Mouse (Mus musculus) neutrophil, adult 5-6 weeks (primary cell): ENCODE data around the gene Prkn. TPM values are rescaled to one million over a fixed set of nuclear protein-coding genes. Genes with fewer than 3 reads are reported as not detected.

ENCODE experiments used
- ATAC-seq: fragments of 151-379, 151-347 bp; 2 replicates; pipeline ENCODE4 v1.8.0; 2017; ENCODE audit warnings: mild to moderate bottlenecking, moderate TSS enrichment; ENCODE audit not compliant: insufficient number of reproducible peaks, poor library complexity, low FRiP score, severe bottlenecking; ENCODE audit errors: extremely low read depth
- total RNA-seq: library from RNA; stranded (forward); fragments of 200-1000 nt; gene quantifications from 2 replicates; pipeline ENCODE4 v1.2.3, GENCODE M21; 2017

Gene Prkn
- total RNA-seq, 1 experiment from 2014 or later, result 0.12 TPM

DNA sequence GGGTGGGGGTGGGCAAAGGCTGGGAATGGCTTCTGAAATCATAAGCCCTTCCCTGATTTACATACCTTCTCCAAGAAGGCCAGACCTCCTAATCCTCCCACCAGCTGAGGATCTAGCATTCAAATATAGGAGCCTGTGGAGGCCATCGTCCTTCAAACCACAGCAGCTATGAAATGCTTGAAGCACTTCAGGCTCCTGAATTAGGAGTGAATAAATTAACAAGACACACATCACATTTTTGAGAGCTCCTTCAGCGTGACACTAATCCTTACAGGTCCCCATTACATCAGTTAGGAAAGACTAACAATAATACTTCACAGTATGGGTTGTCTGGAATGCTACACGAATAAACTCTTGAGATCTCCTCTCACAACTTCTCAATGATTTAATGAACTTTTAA, 896.3 kb downstream of the Prkn start:
- no peak for ATAC-seq

DNA sequence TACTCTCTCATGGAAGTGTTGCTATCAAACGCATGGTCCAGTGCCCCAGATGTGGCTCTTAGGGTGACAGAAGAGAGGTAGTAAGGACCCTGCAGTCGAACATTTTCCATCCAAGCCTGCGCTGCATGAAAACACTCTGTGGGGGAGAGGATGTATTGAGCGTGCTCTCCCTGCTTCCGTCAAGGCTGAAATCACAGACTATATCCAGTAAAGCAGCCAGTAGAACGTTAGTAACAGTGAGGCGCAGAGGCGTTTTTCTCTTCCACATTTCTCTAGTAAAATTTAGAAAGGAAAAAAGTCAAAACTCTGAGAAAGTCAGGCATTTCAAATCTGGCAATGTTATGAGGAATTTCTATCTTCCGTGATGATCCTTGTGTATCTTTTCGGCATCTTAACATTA, 897.7 kb downstream of the Prkn start:
- ATAC-seq, result no peak

DNA sequence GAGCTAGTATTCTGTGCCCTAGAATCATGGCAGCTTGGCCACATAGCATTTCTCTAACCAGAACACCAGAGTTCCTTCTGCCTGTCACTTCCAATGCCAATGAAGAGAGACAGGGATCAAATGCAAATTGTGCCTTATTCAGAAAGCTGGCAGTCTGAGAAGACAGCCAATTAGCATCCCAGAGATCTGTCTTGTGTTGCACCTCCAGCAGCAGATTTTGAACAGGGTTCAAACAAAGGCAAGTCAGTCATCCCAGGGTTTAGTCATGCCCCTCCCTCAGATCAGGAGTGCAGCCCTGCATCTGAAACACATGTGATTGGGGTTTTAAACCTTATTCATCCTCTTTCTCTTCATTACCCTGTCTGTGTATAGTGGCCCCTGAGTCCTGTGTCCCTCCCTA, 900.5 kb downstream of the Prkn start:
- no peak for ATAC-seq

DNA sequence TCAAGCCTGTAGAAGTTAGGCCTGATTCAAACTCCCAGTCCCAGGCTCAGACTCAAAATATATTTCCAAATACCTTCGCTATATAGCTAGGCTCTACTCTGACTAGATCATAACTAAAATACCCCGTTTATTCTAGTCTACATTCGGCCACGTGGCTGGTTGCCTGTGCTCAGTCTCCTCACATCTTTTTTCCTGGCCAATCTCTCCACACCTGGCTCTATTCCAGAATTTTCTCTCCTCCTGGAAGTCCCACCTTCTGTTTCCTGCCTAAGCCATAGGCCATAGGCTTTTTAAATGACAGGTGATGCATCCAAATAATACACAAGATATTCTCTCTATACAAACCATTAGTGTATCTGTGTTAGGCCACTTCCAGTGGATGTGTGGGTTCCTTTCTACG, 901.0 kb downstream of the Prkn start:
- no peak for ATAC-seq

DNA sequence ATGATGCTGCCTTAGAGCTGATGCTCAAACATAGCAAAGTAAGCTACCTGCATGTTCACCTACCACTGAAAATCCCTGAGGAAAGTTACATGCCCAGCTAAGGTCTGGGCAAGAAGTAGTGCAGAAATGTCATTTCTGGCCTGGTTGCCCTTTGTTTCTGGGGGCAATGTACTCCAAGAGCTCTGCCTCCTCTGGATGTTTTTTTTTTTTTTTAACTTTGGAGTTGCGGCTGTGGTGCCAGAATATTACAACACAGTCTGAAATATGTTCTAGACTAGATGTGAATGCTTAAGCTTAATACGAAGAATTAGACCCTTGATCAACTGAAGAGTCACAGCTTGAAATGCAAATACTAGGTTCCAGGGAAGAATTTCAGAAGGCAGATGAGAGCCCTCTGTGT, 911.1 kb downstream of the Prkn start:
- ATAC-seq, result no peak

DNA sequence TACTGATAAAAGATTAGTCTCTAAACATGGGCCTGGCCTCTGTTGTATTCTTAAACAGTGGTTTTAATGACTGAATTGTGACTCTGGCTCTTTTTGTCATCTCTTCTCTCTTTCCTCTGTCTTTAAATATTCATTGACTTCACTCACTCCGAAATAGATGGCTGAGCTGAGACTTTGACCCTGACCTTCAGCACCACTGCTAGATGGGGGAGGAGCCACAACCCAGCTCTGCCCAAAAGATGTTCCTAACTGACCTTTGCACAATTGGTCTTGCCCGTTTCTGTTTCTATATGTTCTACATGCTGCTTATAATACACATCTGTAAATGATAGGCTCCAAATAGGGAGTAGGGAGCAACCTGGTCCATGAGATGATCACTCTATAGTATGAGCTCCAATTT, 912.5 kb downstream of the Prkn start:
- no peak for ATAC-seq

DNA sequence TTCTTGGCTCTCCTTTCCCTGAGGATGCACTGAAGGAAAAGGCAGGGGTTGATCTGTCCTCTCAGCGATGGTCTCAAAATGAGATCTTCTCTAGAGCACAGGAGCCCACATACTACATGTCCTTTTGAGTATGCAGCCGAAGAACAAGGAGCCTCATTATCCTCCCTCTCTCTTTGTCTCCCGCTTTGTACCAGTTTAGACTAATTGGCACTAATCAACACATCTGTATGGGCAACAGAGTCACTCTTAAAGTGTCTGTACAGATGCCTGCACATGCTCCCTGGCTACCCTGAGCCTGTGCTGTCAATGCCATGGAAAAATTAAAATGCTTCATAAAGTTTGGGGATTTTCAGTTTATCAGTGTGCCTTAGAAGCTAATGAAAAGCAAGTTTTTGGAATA, 924.9 kb downstream of the Prkn start:
- no peak for ATAC-seq

DNA sequence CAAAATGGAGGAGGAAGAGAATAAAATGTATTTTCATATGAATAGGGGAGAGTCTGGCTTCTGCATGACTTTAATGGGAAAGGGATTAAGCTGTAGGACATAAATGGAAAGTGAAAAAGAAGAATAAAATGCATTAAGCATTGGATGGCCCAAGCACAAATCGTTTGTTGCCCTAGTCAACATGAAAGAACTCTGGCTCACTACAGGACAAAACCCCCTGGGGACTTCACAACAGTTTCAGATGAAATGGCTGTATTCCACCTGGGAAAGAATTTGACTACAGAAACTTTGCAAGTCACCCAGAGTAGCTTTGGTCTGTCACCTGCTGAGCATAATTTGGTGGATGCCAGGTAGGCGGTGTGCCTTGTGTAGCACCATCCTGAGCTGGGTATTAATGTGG, 925.4 kb downstream of the Prkn start:
- ATAC-seq, result no peak

DNA sequence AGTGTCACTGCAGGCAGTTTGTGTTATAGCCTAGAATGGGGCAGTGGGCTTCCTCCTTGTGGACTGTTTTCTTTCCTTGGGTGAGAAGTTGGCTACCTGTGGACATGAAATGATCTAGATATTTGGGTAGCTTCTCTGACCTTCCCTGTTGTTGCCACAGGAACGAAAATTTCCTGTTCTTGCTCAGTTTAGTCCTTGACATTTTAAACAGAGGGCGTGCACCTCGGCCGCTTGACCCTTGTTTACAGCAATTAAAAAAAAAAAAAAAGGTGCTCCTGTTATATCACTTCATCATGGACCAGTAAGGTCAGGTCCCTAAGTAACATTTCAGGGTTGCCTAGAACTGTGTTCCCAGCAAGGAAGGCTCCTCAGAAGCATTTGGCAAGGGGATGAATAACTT, 927.1 kb downstream of the Prkn start:
- ATAC-seq, result no peak

DNA sequence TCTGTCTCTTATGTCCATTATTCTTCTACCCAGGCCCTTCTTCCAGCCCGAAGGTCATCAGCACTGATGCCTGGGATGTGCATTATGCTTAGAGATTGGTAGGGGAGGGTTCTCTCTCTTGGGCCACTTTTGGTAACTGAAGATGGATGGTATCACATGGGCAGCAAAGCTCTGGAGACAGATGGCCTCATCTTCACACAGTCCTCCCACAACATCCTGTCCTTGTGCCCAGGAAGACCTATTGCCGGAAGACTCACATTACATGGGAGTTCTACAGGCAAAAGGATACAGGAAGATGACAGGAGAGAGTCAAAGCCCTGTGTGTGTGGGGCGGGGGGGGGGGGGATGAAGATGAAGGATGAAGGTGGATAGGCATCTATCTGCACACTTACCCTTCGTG, 928.2 kb downstream of the Prkn start:
- ATAC-seq, result no peak

DNA sequence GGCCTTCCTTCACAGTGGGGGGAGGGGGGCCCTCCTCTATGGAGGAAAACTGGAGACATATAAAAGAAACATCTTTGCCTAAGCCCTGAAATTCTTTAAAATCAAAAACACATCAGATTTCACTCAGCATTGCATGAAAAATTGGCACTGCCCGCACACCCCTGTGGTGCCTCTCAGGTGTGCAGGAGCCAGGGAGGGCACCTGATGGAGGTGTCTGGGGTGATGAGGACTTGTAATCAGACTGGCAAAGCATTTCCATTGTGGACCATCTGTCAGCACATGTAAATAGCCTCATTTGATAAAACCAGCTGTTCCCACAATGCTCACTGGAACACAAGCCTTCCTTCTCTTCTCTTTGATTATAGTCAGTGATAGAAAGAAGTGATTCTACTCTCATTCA, 928.8 kb downstream of the Prkn start:
- ATAC-seq, result no peak

DNA sequence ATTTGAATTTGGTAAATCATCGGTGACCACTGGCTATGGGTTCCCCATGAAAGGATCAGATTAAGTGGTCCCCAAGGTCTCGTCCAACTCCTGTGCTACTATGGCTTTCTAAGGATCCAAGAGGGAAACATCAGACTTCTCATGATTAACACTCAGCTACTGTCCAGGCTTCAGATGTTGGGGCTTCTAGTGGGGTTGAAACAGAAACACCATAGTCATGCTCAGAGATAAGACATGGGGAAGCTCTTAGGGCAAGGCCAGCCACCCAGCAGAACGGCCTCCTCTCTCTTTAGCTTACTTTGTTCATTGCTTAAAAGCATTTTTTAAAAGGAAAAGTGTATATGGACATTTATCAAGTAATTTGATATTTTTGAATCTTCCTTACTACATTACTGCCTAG, 929.3 kb downstream of the Prkn start:
- ATAC-seq, result no peak

DNA sequence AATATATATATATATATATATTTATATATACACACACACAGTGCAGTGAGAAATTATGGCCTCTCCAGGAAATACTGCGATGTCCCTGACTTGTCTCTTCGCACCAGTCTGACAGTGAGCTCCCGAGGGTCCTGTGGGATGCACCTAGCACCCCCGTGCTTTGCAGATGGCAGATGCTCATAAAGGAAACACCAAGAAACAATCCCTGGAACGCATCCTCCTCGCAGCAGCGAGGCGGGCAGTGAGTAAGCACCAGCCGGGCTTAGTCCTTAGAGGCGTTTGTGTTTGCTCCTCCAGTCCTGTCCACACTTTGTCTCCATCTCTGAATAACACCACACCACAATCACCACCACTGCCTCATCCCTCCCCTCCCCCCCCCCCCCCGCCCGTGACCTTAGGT, 939.4 kb downstream of the Prkn start:
- ATAC-seq, result no peak

DNA sequence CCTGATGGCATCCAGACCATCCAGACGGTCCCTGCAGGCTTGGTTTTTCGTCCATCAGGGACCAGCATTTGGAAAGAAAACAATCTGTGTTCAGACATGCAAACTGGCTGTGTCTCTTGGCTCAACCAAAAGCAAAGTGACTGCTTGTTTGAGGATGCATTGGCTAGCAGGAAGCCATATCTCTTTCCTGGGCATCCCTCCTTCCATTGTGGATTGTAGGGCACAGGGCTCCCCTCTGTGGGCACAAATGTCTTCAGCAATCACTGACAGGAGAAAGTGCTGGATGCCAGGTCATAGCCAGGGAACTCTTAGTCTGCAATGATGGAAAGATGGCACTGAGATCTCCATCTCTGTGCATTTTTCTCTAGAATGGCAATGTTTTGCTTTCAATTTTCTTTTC, 939.8 kb downstream of the Prkn start:
- ATAC-seq, result no peak

DNA sequence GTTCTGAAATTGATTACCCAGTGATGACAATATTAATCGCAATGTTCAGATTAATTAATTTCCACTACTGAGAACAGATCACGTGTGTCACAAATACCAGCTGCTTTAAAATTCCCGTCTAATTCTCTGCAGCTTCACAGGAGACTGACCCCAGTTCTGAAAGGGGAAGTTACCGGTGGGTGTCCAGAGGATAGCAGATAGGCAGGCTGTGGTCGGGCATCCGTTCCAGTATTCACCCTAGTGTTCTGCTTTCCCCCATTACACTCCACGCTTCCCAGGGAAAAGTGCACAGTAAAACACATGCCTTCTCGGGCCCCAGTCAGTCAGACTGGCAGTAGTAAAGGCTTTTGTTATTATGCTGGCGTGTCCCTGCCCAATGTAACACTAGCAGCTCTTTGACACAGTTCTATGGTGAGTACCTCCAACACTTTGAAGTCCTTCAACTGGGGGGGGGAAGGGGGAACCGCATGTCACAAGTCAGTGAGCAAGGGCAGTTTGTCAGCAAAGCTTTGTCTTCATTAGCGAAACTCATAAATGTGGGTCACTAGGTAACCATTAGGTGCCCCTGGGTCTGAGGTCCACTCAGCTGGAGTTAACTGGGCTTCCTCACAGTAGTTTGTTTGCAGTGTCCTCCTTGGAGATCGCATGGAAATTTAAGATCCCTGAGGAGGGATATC, 940.8 kb downstream of the Prkn start:
- no peak for ATAC-seq

DNA sequence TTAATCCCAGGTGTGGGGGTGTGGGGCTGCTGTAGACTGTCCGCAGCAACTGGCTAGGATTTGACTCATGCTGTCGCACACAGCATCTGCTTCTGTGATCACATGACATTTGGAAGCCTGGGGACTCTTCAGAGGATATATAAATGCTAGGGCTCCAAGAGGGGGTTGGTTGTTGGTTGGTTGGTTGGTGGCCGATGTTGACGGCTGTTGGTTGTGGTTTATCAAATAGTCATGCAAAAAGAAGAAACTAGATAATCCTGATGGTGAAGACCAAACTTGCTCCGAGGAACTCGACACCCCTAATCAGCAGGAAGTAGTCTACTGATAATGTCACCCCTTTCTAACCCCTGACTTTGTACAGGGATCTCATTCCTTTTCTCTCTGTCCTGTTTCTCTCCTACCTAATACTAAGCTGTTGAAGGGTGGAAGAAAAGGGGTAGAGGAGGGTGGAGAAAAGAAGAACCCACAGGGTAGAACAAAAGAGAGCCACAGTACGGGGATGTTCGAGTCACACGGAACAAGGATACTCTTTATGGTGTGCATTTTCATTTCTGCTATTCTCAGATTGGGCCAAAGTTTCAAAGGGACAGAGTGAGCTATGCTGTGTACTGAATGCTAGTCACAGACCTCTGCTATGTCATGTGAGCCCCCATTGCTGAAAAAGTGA, 948.2 kb downstream of the Prkn start:
- no peak for ATAC-seq

DNA sequence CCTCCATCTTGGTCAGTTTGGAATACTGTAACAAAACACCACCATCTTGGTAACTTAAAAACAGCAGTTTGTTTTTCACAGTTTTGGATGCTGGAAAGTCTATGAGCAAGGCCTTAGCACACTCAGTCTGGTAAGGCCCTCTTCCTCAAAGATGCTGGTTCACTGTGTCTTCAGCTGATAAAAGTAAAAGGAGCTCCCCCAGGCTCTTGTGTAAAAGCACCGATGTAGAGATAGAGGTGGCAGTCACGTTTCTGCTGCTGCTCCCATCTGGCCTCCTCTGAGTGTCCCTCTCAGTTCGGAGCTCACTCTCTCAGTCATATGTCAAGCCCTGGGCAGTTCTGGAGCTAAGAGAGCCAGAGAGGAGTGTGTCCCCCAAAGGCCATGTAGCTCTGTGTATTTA, 955.8 kb downstream of the Prkn start:
- no peak for ATAC-seq

DNA sequence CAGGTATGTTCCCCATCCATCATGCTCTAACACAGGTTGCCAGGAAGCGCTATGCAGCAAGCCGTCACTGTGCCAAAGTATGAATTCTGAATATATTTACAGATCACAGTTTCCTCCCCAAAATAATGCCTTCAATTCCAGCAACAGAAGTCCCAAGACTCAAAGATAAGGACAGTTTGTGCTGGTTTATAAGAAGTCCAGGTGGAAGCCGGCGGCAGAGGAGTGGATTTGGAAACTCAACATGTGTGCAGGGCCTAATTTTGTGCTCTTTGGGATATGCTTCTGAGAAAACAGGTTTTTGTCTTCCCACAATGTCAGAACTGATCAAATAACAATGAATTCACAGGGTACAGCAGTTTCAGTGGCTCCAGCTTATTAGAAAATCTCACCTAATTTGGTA, 961.0 kb downstream of the Prkn start:
- ATAC-seq, result no peak

DNA sequence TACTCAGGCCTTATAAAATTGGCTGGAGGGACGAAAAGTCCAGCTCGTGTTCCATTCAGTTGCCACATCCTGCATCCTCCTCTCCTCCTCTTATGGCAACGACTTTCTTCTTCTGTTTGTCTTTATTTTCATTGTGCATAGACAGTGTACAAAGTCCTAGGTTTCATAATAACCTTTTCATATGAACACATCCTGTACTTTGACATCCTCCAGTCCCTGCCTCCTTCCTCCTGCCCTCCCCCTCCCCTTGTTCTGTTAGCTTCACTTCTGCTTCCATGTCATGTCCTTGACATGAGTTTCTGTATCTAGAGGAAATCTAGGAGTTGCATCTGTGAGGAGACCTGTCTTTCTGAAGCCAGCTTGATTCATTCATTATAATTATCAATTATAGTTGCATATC, 967.1 kb downstream of the Prkn start:
- ATAC-seq, result no peak

DNA sequence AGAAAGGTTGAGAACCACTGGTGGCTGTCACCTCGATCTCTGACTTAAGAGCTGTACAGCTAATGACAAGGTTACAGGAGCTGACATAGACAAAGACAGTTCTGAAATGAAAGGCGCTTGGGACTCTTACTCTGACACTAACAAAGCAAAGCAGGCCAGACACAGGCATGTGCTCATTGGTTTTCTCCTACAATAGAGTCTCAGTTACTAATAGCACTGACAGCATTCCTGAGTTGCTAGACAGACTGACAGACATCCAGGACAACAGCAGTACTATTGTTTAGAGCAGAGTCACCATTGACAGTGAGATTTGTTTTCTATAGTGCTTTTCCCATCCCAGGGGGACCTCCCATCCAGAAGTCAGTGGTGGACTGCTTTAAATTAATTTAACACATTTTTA, 977.7 kb downstream of the Prkn start:
- no peak for ATAC-seq

DNA sequence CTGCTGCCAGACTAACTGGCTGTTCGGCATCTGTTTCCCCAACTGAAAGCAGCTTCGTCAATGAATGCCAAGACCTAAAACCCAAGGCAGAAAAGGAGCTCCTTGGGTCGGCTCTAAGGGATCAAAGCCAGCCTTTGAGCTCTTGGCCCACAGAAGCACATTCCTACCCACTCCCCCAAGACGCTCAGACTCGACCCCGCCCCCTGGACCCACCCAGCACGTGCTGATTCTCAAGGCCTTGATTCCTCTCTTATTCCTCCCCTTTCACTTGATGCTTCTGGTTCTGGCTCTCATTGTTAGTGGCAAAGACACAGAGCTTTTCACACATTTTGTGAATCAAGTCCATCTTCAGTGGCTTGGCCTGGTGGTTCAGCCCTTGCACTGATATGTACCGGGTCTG, 979.3 kb downstream of the Prkn start:
- ATAC-seq, result no peak
